Mouse (Mus musculus): ENCODE measurements around the gene AL607142.1. TPM values are rescaled to one million over a fixed set of nuclear protein-coding genes. Genes with fewer than 3 reads are reported as not detected.

Gene AL607142.1
- polyA plus RNA-seq, 1 experiment from 2014 or later = not detected

DNA sequence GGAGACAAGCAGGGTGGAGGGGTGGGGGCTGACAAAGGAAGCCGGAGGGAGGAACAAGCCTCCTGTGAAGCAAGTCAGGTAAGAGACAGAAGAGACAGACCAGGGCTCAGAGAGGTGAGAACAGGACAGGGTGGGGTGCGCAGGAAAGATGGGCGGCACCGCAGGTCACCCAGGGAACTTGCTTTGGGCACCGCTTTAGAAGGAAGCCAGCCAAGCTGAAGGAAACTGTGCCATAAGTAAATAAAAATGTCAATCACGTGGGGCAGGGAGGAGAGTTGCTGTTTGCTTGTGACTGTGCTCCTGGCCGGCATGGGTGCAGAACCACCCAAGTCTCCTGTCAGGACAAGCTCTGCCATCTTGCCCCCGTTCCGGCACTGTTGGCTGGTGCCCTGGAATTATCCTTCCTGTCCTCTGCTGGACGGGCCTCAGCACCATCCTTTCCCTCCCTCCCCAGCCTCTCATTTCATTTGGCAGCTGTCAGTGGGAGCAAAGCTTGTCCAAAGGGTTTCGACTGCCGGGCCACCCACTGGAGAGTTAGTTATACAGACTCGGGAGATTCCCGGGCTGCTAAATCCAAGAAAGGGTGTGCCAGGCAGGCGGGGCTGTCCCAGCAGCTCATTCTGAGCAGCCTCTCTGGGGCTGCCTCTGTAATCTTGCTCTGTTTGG lies 7.2 kb downstream of the AL607142.1 start:
- Histone ChIP-seq H3K27me3 (ENCODE audit: insufficient read depth, low read length) (no peaks in the 10 kb centered on the region), H3K36me3 (ENCODE audit: insufficient read depth) (no peaks in the 10 kb centered on the region), H3K9ac (no peak overlapping the region), H3K9me3 (ENCODE audit: low read depth, low read length) (no peaks in the 10 kb centered on the region), H3K27ac (ENCODE audit: low read depth) (no peak overlapping the region), H3K4me3 (ENCODE audit: low read depth, low read length) (no peak overlapping the region), H3K4me1 (ENCODE audit: insufficient read depth) (peaks cover 10% of the 10 kb centered on the region), H3K4me2 (no peak overlapping the region)
- WGBS = 47% methylated on average over 15 of the region's 15 CpGs
- no peak for TF ChIP-seq CTCF (IDR thresholded peaks at IDR 0.05; ENCODE audit: low read depth)
- no peak for DNase-seq
- no peak for ATAC-seq (ENCODE audit: insufficient read depth)

DNA sequence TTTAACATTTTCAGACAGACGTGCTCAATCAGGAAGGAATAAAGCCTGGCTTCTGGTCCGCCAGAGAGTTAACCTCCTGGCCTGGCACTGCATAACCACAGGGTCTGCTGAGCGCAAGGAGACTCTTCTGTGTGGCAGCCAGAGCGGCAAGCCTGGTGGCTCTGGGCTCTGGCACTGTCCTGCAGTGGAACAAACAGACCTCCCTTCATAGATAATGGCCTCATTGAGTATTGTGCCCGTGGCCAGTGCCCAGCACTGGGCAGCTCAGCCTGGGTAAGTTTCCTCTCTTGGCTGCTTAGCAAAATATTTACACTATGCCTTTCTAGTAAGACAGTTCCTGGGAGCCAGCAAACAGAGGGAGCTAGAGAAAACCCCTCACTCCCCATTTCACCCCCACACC lies 9.3 kb downstream of the AL607142.1 start:
- 50% methylated on average over 5 of the region's 5 CpGs for WGBS
- Histone ChIP-seq H3K4me2 (no peak overlapping the region), H3K4me1 (ENCODE audit: insufficient read depth) (peaks cover 10% of the 10 kb centered on the region), H3K9ac (no peak overlapping the region), H3K27ac (ENCODE audit: low read depth) (no peak overlapping the region), H3K9me3 (ENCODE audit: low read depth, low read length) (no peaks in the 10 kb centered on the region), H3K27me3 (ENCODE audit: insufficient read depth, low read length) (no peaks in the 10 kb centered on the region), H3K4me3 (ENCODE audit: low read depth, low read length) (no peak overlapping the region), H3K36me3 (ENCODE audit: insufficient read depth) (no peaks in the 10 kb centered on the region)
- TF ChIP-seq CTCF (IDR thresholded peaks at IDR 0.05; ENCODE audit: low read depth) = no peak
- ATAC-seq (ENCODE audit: insufficient read depth) = no peak
- DNase-seq = no peak

DNA sequence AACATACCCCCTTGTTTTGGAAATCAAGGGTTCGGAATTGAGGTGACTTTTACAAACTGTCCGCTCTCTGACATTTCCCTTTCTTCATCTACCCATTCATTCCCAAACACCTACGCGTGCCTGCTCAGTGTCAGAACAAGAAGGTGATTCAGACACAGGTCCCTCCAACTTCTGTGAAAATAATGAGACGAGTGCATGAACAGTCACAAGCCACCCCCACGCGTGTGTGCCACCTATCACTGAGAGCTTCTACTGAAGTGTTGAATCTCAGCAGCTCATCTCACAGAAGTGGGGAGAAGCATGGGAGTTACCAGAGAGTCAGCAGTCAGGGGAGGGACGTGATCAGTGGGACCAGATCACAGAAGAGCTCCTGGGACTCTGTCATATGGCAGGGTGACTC lies 12.5 kb downstream of the AL607142.1 start:
- Histone ChIP-seq H3K9me3 (ENCODE audit: low read depth, low read length) (no peaks in the 10 kb centered on the region), H3K27me3 (ENCODE audit: insufficient read depth, low read length) (no peaks in the 10 kb centered on the region), H3K27ac (ENCODE audit: low read depth) (no peak overlapping the region), H3K4me1 (ENCODE audit: insufficient read depth) (peaks cover 5% of the 10 kb centered on the region), H3K4me2 (no peak overlapping the region), H3K9ac (no peak overlapping the region), H3K36me3 (ENCODE audit: insufficient read depth) (no peaks in the 10 kb centered on the region), H3K4me3 (ENCODE audit: low read depth, low read length) (no peak overlapping the region)
- TF ChIP-seq CTCF (IDR thresholded peaks at IDR 0.05; ENCODE audit: low read depth) = no peak
- DNase-seq (no peak), ATAC-seq (ENCODE audit: insufficient read depth) (no peak)
- 67% methylated on average over 8 of the region's 8 CpGs for WGBS

DNA sequence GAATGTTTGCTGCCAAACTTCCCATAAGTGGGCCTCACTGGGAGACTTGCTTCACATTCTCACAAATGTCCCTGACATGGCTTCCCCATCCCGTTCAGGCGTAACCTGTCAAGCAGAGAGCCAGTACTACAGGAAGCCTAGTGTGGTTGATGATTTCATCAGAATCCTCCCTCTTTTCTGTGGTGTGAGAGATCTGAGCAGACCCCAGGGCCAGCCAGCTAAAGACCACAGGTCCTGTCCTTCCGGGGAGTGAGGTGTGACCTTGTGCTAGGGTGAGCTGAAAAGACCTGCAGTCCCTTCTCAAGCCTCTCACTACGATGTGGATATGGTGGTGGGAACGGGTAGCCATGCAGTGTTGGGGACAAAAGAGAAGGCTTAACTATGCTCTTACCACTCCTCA lies 17.7 kb downstream of the AL607142.1 start:
- 82% methylated on average over 5 of the region's 5 CpGs for WGBS
- H3K27ac ChIP-seq (ENCODE audit: low read depth) = no peak overlapping the region
- no peaks in the 10 kb centered on the region for H3K9me3 ChIP-seq (ENCODE audit: low read depth, low read length)
- no peak overlapping the region for H3K4me3 ChIP-seq (ENCODE audit: low read depth, low read length)
- H3K4me2 ChIP-seq = no peak overlapping the region
- ATAC-seq (ENCODE audit: insufficient read depth) (no peak), DNase-seq (no peak)
- no peaks in the 10 kb centered on the region for H3K4me1 ChIP-seq (ENCODE audit: insufficient read depth)
- H3K27me3 ChIP-seq (ENCODE audit: insufficient read depth, low read length) = no peaks in the 10 kb centered on the region
- H3K9ac ChIP-seq = no peak overlapping the region
- no peaks in the 10 kb centered on the region for H3K36me3 ChIP-seq (ENCODE audit: insufficient read depth)
- no peak for TF ChIP-seq CTCF (IDR thresholded peaks at IDR 0.05; ENCODE audit: low read depth)

DNA sequence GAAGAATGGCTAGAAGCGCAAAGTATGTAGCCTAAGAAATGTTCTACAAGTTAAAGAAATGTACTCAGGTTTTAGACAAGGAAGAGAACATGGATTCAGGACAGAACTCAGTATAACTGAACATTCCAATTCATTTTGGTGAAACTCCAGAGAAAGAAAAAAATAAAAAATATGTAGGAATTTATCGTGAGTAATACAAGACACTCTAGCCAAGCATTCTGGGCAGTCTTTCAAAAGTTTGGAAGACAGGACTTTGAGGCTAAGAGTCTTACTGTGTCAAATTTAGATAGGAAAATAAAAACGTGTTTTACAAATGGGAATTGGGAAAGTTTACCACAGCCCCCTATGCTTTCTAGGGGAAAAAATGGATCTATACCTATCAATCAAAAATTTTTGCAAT lies 18.9 kb downstream of the AL607142.1 start:
- no peak overlapping the region for H3K4me2 ChIP-seq
- no peaks in the 10 kb centered on the region for H3K9me3 ChIP-seq (ENCODE audit: low read depth, low read length)
- no peaks in the 10 kb centered on the region for H3K27me3 ChIP-seq (ENCODE audit: insufficient read depth, low read length)
- H3K4me1 ChIP-seq (ENCODE audit: insufficient read depth) = no peaks in the 10 kb centered on the region
- 52% methylated on average over 3 of the region's 3 CpGs for WGBS
- no peak overlapping the region for H3K4me3 ChIP-seq (ENCODE audit: low read depth, low read length)
- TF ChIP-seq CTCF (IDR thresholded peaks at IDR 0.05; ENCODE audit: low read depth) = no peak
- H3K9ac ChIP-seq = no peak overlapping the region
- H3K27ac ChIP-seq (ENCODE audit: low read depth) = no peak overlapping the region
- H3K36me3 ChIP-seq (ENCODE audit: insufficient read depth) = no peaks in the 10 kb centered on the region
- ATAC-seq (ENCODE audit: insufficient read depth) (no peak), DNase-seq (peak; percentile 85)

DNA sequence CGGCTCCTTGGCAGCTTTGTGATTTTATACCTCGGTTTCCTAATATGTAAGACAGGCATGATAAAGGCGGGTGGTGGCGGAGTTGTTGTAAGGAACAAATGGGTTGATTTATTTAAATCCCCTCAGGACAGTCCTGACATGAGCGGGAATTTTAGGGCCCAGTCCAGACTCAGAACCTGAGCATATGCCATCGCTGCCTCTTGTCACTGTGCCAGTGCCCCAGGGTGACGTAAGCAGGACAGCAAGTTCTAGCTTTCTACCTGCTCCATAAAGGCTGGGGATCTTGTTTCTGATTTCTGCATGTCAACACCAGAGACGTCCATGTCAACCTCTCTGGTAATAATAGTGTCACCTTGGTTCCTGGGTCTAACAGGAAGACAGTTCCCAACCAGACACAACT lies 24.7 kb downstream of the AL607142.1 start:
- H3K9me3 ChIP-seq (ENCODE audit: low read depth, low read length) = no peaks in the 10 kb centered on the region
- no peak overlapping the region for H3K4me3 ChIP-seq (ENCODE audit: low read depth, low read length)
- no peaks in the 10 kb centered on the region for H3K27me3 ChIP-seq (ENCODE audit: insufficient read depth, low read length)
- no peak overlapping the region for H3K9ac ChIP-seq
- no peak overlapping the region for H3K4me2 ChIP-seq
- H3K36me3 ChIP-seq (ENCODE audit: insufficient read depth) = no peaks in the 10 kb centered on the region
- no peak overlapping the region for H3K27ac ChIP-seq (ENCODE audit: low read depth)
- DNase-seq = no peak
- no peak for TF ChIP-seq CTCF (IDR thresholded peaks at IDR 0.05; ENCODE audit: low read depth)
- ATAC-seq (ENCODE audit: insufficient read depth) = no peak
- 86% methylated on average over 8 of the region's 8 CpGs for WGBS
- H3K4me1 ChIP-seq (ENCODE audit: insufficient read depth) = no peaks in the 10 kb centered on the region

DNA sequence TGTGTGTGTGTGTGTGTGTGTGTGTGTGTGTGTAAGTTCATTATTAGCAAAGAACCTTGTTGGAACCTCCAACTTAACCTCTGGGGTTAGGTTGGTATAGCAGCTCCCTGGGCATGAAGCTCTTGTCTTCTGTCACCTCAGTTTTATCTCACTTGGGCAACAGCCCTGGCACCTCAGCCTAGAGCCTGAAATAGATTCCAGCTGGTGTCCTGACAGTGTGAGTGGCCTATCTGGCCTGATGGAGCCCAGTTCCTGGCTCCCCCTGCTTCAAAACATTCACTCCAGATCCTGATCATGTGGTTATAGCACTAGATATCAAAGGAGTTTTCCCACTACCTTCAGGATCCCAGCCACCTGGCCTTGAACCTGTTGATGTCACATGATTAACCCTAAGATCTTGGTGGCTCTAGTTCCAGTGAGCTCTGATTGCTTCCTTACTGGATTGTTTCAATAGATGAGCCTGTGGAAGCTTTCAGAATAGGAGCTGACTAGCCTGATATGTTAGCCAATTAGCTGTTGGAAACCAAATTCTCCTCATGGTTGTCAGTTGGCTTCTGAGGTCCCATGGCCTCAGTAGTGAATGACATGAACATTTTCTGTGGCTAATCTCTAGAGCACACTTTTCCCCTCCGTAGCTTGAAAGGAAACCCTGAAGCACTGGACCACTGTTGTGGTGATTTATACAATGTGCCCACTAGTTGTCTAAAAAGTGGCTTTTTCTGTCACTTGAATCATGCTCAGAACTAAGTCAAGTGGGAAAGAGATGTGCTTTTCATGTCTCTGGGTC lies 27.4 kb downstream of the AL607142.1 start:
- Histone ChIP-seq H3K36me3 (ENCODE audit: insufficient read depth) (no peaks in the 10 kb centered on the region), H3K9ac (no peak overlapping the region), H3K27me3 (ENCODE audit: insufficient read depth, low read length) (no peaks in the 10 kb centered on the region), H3K4me2 (no peak overlapping the region), H3K4me1 (ENCODE audit: insufficient read depth) (no peaks in the 10 kb centered on the region), H3K9me3 (ENCODE audit: low read depth, low read length) (no peaks in the 10 kb centered on the region), H3K4me3 (ENCODE audit: low read depth, low read length) (no peak overlapping the region), H3K27ac (ENCODE audit: low read depth) (peak overlapping the region; percentile 13; the same call in 1 of the 2 replicates)
- DNase-seq (peak; percentile 68), ATAC-seq (ENCODE audit: insufficient read depth) (peak; percentile 71; the same call in 1 of the 2 replicates)
- WGBS = 77% methylated on average over 1 of the region's 1 CpGs
- no peak for TF ChIP-seq CTCF (IDR thresholded peaks at IDR 0.05; ENCODE audit: low read depth)
